Mouse (Mus musculus) small intestine, adult 10 weeks (tissue): ENCODE data around the gene Jmjd1c. TPM values are rescaled to one million over a fixed set of nuclear protein-coding genes. Genes with fewer than 3 reads are reported as not detected.

ENCODE experiments used
- polyA plus RNA-seq: library from polyadenylated mRNA; stranded (reverse); fragments of 350-450 nt; fragmentation: Illumina TruSeq; extraction: RNeasy Lipid Tissue Mini Kit (QIAGEN cat#74804); gene quantifications from one replicate; pipeline ENCODE4 v1.2.3, GENCODE M21; 2014; ENCODE audit warnings: low replicate concordance

Gene Jmjd1c
- 61.1 TPM for polyA plus RNA-seq

DNA sequence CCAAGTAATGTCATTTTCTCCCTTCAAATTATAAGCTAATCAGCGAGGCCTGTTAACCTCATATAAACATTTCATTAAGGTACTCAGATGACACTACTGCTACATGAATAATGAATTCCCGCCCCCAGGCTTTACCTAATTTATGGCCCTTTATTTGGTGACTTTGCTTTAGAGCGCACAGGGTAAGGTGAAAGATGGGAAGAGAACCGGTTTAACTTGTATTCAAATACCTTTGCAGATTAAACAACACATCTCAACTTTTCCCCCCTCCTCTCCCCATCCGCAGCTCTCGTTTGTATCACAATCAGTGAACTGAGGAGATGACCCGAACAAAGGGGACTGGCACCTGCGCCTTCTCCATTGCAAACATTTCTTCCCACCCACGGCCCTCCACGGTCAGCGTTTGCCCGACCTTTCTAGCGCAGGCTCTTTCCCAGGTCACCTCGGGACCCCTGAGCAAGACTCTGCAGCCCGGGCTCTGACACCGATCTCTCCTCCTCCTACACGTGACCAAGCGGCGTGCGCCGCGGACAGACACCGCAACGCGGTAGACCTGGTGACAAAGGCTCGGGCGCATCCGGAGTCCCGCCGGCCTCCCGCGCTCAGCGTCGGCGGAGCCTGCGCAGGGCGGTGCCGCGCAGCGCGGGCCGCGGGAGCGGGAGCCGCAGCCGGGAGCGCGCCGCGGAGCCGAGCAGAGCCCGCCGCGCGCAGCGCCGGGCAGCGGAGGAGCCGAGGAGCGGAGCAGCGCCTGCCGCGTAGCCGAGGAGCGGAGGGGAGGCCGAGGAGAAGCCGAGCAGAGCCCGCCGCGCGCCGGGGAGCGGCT is at the start of gene Jmjd1c:
TSS of gene Jmjd1c (plus strand) at position 328 of the 823 bp plus-strand sequence.

DNA sequence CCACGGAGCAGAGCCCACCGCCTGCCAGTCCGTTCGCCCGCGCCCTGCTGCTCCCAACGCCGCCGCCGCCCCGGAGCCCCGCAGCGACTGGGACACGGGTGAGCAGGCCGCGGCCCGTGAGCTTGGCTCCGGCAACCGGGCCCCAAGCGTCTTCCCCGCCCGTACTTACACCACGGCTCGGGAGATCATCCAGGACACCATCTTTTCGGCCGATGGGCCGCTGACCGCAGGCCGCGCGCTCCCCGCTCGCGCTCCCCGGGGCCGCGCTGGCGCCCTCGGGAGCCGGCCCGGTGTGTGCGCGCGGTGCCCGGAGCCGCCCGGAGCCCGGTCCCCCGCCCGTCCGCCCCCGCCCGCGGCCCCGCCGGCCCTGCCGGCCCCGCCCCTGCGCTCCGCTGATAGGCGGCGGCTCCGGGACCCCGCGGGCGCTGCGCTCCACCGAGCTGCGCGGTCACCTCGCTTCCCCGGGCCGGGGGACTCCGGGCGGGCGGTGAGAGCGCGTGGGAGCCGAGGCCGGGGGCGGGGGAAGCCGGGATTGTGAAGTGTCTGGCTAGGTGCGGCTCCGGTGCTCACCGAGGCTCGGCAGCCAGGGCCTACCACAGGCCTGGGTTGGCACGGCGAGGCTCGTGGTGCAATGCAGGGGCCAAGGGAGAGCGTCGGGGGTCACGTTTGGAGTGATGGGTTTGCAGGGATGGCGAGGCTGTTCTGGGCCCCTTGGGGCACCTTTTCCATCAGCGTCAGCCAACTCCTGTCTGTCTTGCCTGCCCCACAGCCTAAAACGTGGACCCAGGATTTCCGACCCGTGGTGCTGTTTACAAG is 904 bp downstream of the Jmjd1c start, which contains the start of gene Reep3:
TSS of gene Reep3 (minus strand) at position 325 of the 816 bp plus-strand sequence.

DNA sequence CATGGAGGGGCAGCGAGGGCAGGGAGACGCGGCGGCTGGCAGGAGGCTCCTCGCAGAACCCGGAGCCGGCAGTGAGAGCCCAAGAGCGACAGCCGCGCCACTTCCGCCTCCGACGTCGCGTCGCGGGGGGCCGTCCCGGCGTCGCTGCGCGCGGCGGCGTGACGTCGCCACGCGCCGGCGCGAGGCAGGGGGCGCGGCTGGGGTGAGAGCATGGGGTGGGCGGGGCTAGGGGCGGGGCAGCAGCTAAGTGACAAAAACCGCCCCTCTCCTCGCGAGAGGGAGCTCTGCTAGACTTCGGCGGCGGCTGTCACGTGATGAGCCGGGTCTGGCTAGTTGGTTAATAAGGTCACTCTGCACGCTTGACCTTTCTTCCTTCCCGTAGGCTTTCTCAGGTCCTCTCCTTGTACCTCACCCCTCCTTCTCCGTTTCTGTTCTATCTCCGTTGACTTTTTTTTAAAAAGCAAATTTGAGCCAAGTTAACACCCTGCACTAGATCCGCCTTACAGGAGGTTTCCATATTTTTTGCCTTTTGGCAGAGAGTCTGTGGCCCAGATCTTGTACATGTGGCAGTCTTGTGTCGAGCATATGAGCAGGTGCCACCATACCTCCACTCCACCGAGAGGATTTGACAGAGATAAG is 189.4 kb downstream of the Jmjd1c start, which contains the start of gene Nrbf2:
TSS of gene Nrbf2 (minus strand) at position 130 of the 639 bp plus-strand sequence.

Other genes with a start within 250 kb of the Jmjd1c start
- 154 TPM for gene Reep3, start 820 bp downstream of the Jmjd1c start, polyA plus RNA-seq
- gene Nrbf2, start 189.2 kb downstream of the Jmjd1c start, polyA plus RNA-seq: 38.6 TPM